Mouse (Mus musculus) intestine, postnatal 0 days (tissue): ENCODE results near the gene Kptn. TPM values are rescaled to one million over a fixed set of nuclear protein-coding genes. Genes with fewer than 3 reads are reported as not detected.

Experiments used
- ATAC-seq: fragments of 200-750 bp; cut with Nextera tagmentation; 2 replicates; pipeline ENCODE4 v1.8.0; 2017; ENCODE audit warnings: mild to moderate bottlenecking, moderate TSS enrichment, moderate library complexity
- H3K27ac ChIP-seq: fragments of 300-500 bp; sonication (generic); 2 replicates; pipeline ENCODE4 v1.5.1; 2014; ENCODE audit warnings: mild to moderate bottlenecking, low read depth, low read length, moderate library complexity
- H3K27me3 ChIP-seq: fragments of 300-500 bp; sonication (generic); replicated peaks from 2 replicates; pipeline ENCODE4 v1.6.1; 2014; ENCODE audit warnings: low read length, mixed read lengths; ENCODE audit not compliant: control insufficient read depth, insufficient read depth
- H3K36me3 ChIP-seq: fragments of 300-500 bp; sonication (generic); 2 replicates; pipeline ENCODE4 v1.6.1; 2014; ENCODE audit warnings: mild to moderate bottlenecking, moderate library complexity; ENCODE audit not compliant: control insufficient read depth, insufficient read depth
- H3K4me1 ChIP-seq: fragments of 300-500 bp; sonication (generic); replicated peaks from 2 replicates; pipeline ENCODE4 v1.6.1; 2014; ENCODE audit warnings: antibody characterized with exemption, low read length, mixed read lengths; ENCODE audit not compliant: control insufficient read depth, insufficient read depth
- H3K4me2 ChIP-seq: fragments of 300-500 bp; sonication (generic); replicated peaks from 2 replicates; pipeline ENCODE4 v1.6.1; 2014; ENCODE audit warnings: low read depth, mild to moderate bottlenecking, moderate library complexity
- H3K4me3 ChIP-seq: fragments of 300-500 bp; sonication (generic); 2 replicates; pipeline ENCODE4 v1.5.1; 2014; ENCODE audit warnings: low read depth, low read length
- H3K9ac ChIP-seq: fragments of 300-500 bp; sonication (generic); 2 replicates; pipeline ENCODE4 v1.6.1; 2014; ENCODE audit warnings: mild to moderate bottlenecking, low read depth, low read length
- H3K9me3 ChIP-seq: fragments of 300-500 bp; sonication (generic); 2 replicates; pipeline ENCODE4 v1.6.1; 2016; ENCODE audit warnings: mixed run types; ENCODE audit not compliant: control insufficient read depth
- CTCF ChIP-seq: sonication (generic); IDR thresholded peaks from 2 replicates; pipeline ENCODE4 v1.5.1; 2016; ENCODE audit warnings: low read depth, mild to moderate bottlenecking, control low read depth, antibody characterized with exemption, moderate library complexity
- WGBS: fragments of 180-500 bp; shearing (Covaris S2); extraction: QIAGEN DNeasy Blood & Tissue Kit; methylation state at CpG from one replicate; pipeline ENCODE4 v1.1.7; 2014; 5-methylcytosine and 5-hydroxymethylcytosine counted together
- polyA plus RNA-seq: library from polyadenylated mRNA; unstranded; fragments of >200 nt; fragmentation: Nextera tagmentation; extraction: Ambion mirVana; gene quantifications from 2 replicates; pipeline ENCODE4 v1.2.1, GENCODE M21; 2015

Gene Kptn
- polyA plus RNA-seq, 1 experiment from 2014 or later = 14.4 TPM

GRCm38 (mm10) chr7:16094592-16094991 lies 25.1 kb upstream of the Kptn start:
- Histone ChIP-seq H3K9me3 (no peaks in the 10 kb centered on the region), H3K36me3 (no peaks in the 10 kb centered on the region), H3K4me3 (no peak overlapping the region), H3K27me3 (no peaks in the 10 kb centered on the region), H3K9ac (no peak overlapping the region), H3K4me2 (no peak overlapping the region), H3K27ac (no peak overlapping the region), H3K4me1 (no peaks in the 10 kb centered on the region)
- ATAC-seq = no peak
- TF ChIP-seq CTCF = no peak
- 60% methylated on average over 3 of the region's 3 CpGs for WGBS

GRCm38 (mm10) chr7:16098021-16099017 lies 21.4 kb upstream of the Kptn start, which contains the start of gene Napa:
TSS of gene Napa (plus strand) at chr7:16098458.
- Histone ChIP-seq H3K36me3 (peaks cover 5% of the 10 kb centered on the region; the same call in 1 of the 2 replicates), H3K9me3 (no peaks in the 10 kb centered on the region), H3K4me2 (peak within 1 kb of the TSS; percentile 84), H3K4me3 (peak within 1 kb of the TSS; percentile 78), H3K27ac (peak within 1 kb of the TSS; percentile 95), H3K9ac (peak within 1 kb of the TSS; percentile 89), H3K4me1 (no peaks in the 10 kb centered on the region), H3K27me3 (no peaks in the 10 kb centered on the region)
- ATAC-seq = peak; percentile 98
- under 1% methylated on average over 68 of the region's 68 CpGs for WGBS
- TF ChIP-seq CTCF = peak; percentile 86

- no peak for ATAC-seq
- 46% methylated on average over 4 of the region's 4 CpGs for WGBS
- Histone ChIP-seq H3K4me2 (peak overlapping the region; percentile 84), H3K9me3 (no peaks in the 10 kb centered on the region), H3K27me3 (no peaks in the 10 kb centered on the region), H3K36me3 (peaks cover 12% of the 10 kb centered on the region; the same call in 1 of the 2 replicates), H3K4me3 (peak overlapping the region; percentile 78), H3K27ac (no peak overlapping the region; the same call in 1 of the 2 replicates), H3K9ac (no peak overlapping the region; the same call in 1 of the 2 replicates), H3K4me1 (no peaks in the 10 kb centered on the region)
- no peak for TF ChIP-seq CTCF
Measured at GRCm38 (mm10) chr7:16099901-16100300, 19.8 kb upstream of the Kptn start.

- 69% methylated on average over 7 of the region's 7 CpGs for WGBS
- no peaks in the 10 kb centered on the region for H3K27me3 ChIP-seq
- peaks cover 21% of the 10 kb centered on the region; the same call in 1 of the 2 replicates for H3K36me3 ChIP-seq
- no peaks in the 10 kb centered on the region for H3K4me1 ChIP-seq
- no peak for TF ChIP-seq CTCF
- H3K27ac ChIP-seq = no peak overlapping the region
- H3K9me3 ChIP-seq = no peaks in the 10 kb centered on the region
- no peak overlapping the region for H3K9ac ChIP-seq
- H3K4me3 ChIP-seq = no peak overlapping the region
- no peak overlapping the region for H3K4me2 ChIP-seq
- ATAC-seq = no peak
Measured at GRCm38 (mm10) chr7:16101081-16101480, 18.6 kb upstream of the Kptn start.

- no peaks in the 10 kb centered on the region for H3K4me1 ChIP-seq
- no peak overlapping the region for H3K4me2 ChIP-seq
- no peak for ATAC-seq
- TF ChIP-seq CTCF = no peak
- H3K9me3 ChIP-seq = no peaks in the 10 kb centered on the region
- 74% methylated on average over 15 of the region's 15 CpGs for WGBS
- no peaks in the 10 kb centered on the region for H3K27me3 ChIP-seq
- H3K36me3 ChIP-seq = peaks cover 21% of the 10 kb centered on the region; the same call in 1 of the 2 replicates
- no peak overlapping the region for H3K27ac ChIP-seq
- H3K4me3 ChIP-seq = no peak overlapping the region
- H3K9ac ChIP-seq = no peak overlapping the region
Measured at GRCm38 (mm10) chr7:16101726-16102475, 17.8 kb upstream of the Kptn start.
